Mouse (Mus musculus) stomach, postnatal 0 days (tissue): Measurements from ENCODE around the gene Arpc5.

Experiments used
- CTCF ChIP-seq: IDR thresholded peaks from 2 replicates; pipeline ENCODE4 v1.5.1; 2016; ENCODE audit warnings: antibody characterized with exemption, low read depth, mild to moderate bottlenecking, moderate library complexity
- EP300 ChIP-seq: optimal IDR thresholded peaks from 2 replicates; pipeline ENCODE3; 2016; ENCODE audit warnings: antibody characterized with exemption

- TF ChIP-seq CTCF (no peak), EP300 (no peak)
Observed at GRCm38 (mm10) chr1:152738793-152739192, 27.5 kb upstream of the Arpc5 start.
